Mouse (Mus musculus): ENCODE results near the gene E2f4.
A peak's percentile ranks its signal among the peaks of the same experiment; 100 is the strongest.

E2f4 gene

DNA sequence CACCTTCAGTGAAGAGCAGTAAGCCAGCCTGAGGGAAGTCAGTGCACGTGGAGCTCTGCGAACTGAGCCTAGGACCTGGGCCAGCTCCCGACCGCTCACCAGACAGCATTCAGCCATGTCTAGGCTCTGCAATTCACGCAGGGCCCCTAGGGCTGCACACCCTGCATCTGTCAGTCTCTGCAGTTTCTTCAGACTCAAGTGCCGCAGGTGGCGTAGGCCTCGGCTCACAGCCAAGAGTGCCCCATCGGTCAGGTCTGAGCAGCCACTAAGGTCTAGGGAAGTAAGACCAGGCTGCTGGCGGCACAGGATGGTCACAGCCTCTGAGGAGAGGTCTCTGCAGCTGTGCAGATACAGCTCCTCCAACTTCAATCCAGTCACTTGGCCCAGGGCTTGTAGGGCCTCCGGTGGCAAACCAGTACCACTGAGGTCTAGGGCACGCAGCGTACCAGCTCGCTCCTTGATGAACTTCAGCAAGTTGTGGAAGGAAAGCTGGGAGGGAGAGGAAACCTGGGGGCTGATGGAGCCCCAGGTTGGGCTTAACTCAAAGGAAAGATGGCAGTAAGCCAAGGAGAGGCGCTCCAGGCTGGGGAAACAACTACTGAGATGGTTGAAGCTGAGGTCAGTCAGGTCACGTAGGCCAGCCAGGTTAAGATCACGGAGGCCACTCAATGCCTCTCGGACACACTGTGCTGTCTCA lies 17.8 kb downstream of the E2f4 start:
- TF ChIP-seq GATA4 (IDR thresholded peaks at IDR 0.05; ENCODE audit: insufficient replicate concordance, low read length), result no peak

DNA sequence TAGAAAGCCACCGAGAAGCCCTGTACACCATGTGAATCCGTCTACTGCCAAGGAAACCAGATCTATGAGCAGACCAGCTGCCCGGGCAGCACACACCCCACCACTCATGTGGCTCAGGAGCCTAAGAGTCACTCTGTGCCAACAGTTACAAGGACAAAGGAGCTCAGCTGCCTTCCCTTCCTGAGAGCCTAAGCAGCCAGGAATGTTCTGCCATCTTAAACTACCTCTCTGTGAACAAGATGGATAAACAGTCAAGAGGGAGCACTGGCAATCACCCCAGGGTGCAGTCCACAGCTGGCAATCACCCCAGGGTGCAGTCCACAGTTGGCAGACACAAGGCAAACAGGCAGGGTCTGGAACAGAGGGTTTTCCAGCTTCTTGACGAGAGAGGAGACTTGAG lies 20.5 kb downstream of the E2f4 start:
- TF ChIP-seq GATA4 (IDR thresholded peaks at IDR 0.05; ENCODE audit: insufficient replicate concordance, low read length), result no peak

DNA sequence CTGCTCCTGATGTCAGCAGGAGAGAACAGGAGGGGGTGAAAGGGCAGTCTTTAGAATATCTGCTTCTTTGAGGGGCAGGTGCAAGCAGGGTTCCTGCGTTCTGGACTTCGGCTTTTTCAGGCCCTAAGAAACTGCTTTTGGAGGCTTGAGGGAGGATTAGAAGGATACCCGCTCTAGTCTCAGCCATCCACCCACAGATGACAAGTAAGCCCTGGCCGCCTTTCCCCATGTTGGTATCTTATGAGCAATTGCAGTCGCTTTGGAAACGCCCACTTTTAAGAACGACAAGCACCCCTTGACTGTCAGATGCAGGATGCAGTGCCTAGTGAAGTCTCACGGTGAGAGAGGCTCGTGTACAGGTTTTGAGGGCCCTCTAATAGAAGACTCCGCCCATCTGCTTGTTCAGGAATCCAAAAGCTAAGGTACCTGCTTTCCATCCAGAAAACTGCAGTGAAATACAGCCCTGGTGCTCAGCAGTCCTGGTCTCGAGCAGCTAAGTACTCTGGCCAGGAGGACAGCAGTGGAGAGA lies 21.3 kb downstream of the E2f4 start:
- TF ChIP-seq GATA4 (IDR thresholded peaks at IDR 0.05; ENCODE audit: insufficient replicate concordance, low read length), result no peak

DNA sequence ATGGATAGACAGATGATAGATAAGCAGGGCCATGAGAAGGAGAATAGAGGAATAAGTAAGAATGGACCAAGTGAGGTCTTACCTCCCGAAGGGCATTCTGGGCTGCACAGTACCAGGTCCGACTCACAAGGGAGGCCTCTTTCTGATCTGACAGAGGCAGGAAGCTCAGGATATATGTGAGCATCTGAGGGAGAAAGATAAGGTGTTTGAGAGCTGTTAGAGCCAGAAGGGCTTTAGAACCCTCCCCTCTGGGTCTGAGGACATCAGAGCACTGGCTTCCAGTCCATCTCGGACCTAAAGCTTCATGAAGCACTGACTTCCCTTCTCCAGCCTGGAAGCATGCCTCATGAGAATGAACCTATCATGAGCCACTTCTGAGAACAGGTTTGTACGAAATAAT lies 25.7 kb downstream of the E2f4 start:
- no peak for TF ChIP-seq GATA4 (IDR thresholded peaks at IDR 0.05; ENCODE audit: insufficient replicate concordance, low read length)

DNA sequence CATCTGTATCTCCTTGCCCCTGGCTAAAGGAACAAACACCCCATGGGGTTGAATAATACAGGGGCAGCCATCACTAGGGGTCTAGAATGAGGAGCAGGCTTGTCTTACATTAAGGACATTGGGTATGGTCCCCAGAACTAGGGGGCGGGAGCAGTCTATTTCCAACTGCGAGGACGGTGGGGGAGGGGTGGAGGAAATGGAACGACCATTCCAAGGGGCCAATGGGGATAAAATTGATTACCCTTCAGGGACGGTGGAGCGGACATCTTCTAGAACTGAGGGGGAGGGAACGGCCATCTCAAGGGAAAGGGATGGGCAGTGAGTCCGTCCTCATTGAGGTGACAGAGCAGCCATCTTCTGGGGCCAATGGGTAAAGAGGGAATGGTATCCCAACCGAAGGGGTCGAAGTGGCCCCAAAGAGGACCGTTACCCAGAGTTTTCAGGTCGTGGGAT lies 28.2 kb downstream of the E2f4 start:
- TF ChIP-seq GATA4 (IDR thresholded peaks at IDR 0.05; ENCODE audit: insufficient replicate concordance, low read length), result no peak

GRCm38 (mm10) chr8:105326141-105326672 lies 28.7 kb downstream of the E2f4 start, which contains the start of the genes Lrrc29 and Tmem208:
TSS of gene Lrrc29 (minus strand) at chr8:105326278.
TSS of gene Tmem208 (plus strand) at chr8:105326354.
- TF ChIP-seq GATA4 (IDR thresholded peaks at IDR 0.05; ENCODE audit: insufficient replicate concordance, low read length), result peak; percentile 62; the same call in 1 of the 2 replicates

GRCm38 (mm10) chr8:105326968-105327367 lies 29.5 kb downstream of the E2f4 start:
- TF ChIP-seq GATA4 (IDR thresholded peaks at IDR 0.05; ENCODE audit: insufficient replicate concordance, low read length), result no peak

GRCm38 (mm10) chr8:105330325-105330724 lies 32.9 kb downstream of the E2f4 start:
- TF ChIP-seq GATA4 (IDR thresholded peaks at IDR 0.05; ENCODE audit: insufficient replicate concordance, low read length), result no peak

GRCm38 (mm10) chr8:105331469-105331868 lies 34.0 kb downstream of the E2f4 start:
- no peak for TF ChIP-seq GATA4 (IDR thresholded peaks at IDR 0.05; ENCODE audit: insufficient replicate concordance, low read length)

DNA sequence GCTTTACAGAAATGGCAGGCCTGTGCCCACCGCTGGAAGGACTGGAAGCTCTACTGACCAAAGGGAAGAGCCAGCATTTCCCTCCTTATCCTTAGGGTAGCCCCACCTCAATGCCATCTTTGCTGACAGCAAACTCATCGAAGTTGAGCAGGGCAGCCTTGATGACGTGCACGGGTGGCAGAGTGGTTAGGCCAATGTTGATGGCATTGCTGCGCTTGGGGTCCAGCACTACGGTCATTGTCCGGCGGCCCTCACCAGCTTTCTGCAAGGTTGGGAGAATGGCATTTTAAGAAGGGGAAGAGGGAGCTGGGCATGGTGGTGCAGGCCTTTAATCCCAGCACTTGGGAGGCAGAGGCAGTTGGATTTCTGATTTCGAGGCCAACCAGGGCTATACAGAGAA lies 34.5 kb downstream of the E2f4 start:
- no peak for TF ChIP-seq GATA4 (IDR thresholded peaks at IDR 0.05; ENCODE audit: insufficient replicate concordance, low read length)

- peak; percentile 91 for TF ChIP-seq GATA4 (IDR thresholded peaks at IDR 0.05; ENCODE audit: insufficient replicate concordance, low read length)
Measured at GRCm38 (mm10) chr8:105332523-105332922, 35.1 kb downstream of the E2f4 start.

- TF ChIP-seq GATA4 (IDR thresholded peaks at IDR 0.05; ENCODE audit: insufficient replicate concordance, low read length), result no peak
Measured at GRCm38 (mm10) chr8:105336373-105337130, 39.1 kb downstream of the E2f4 start.

GRCm38 (mm10) chr8:105338992-105339391 lies 41.5 kb downstream of the E2f4 start:
- TF ChIP-seq GATA4 (IDR thresholded peaks at IDR 0.05; ENCODE audit: insufficient replicate concordance, low read length), result 0 out of 2 replicates have a peak, but pooled peaks have one; percentile 32

- no peak for TF ChIP-seq GATA4 (IDR thresholded peaks at IDR 0.05; ENCODE audit: insufficient replicate concordance, low read length)
Measured at GRCm38 (mm10) chr8:105339886-105340635, 42.6 kb downstream of the E2f4 start.

DNA sequence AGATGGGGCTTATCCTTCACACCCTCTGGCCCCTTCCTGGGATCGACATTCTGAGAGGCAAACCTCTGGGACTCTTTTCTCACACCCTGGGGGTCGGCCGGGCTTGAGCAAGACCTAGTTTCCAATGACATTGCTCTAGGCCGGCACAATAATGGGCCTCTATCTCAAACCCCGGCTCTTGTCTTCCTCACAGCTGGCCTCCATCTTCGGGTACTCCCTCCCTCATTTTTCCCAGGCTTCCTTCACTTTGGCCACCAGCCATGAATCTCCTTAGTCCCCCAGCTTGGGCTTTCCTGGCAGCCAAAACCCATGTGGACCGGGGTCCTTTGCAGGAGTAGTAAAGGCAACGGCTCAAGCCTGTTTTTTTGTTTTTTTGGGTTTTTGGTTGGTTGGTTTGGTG lies 43.9 kb downstream of the E2f4 start:
- no peak for TF ChIP-seq GATA4 (IDR thresholded peaks at IDR 0.05; ENCODE audit: insufficient replicate concordance, low read length)
